Mouse (Mus musculus) neural tube, embryonic 14.5 days (tissue): ENCODE measurements at regions not wholly inside any gene's neighbourhood (a gene's known extent, or its start where the extent isn't known, plus 50 kb on each side); places are given as distances from the start of the nearest gene placed in this dataset.

Source experiments
- ATAC-seq: fragments of 200-750 bp; cut with Nextera tagmentation; 2 replicates; pipeline ENCODE4 v1.8.0; 2017; ENCODE audit warnings: low read depth, mild to moderate bottlenecking, moderate TSS enrichment, moderate library complexity
- H3K27ac ChIP-seq: fragments of 300-500 bp; sonication (generic); 2 replicates; pipeline ENCODE4 v1.5.1; 2014; ENCODE audit warnings: low read depth, mild to moderate bottlenecking, control low read depth, low read length, moderate library complexity, mixed read lengths
- H3K27me3 ChIP-seq: fragments of 300-500 bp; sonication (generic); 2 replicates; pipeline ENCODE4 v1.6.1; 2014; ENCODE audit warnings: low read length; ENCODE audit not compliant: control insufficient read depth, insufficient read depth
- H3K36me3 ChIP-seq: fragments of 300-500 bp; sonication (generic); 2 replicates; pipeline ENCODE4 v1.6.1; 2014; ENCODE audit warnings: low read length, mixed read lengths; ENCODE audit not compliant: control insufficient read depth, insufficient read depth
- H3K4me1 ChIP-seq: fragments of 300-500 bp; sonication (generic); 2 replicates; pipeline ENCODE4 v1.6.1; 2014; ENCODE audit warnings: low read length; ENCODE audit not compliant: control insufficient read depth, insufficient read depth
- H3K4me2 ChIP-seq: fragments of 300-500 bp; sonication (generic); 2 replicates; pipeline ENCODE4 v1.6.1; 2014; ENCODE audit warnings: mild to moderate bottlenecking, low read depth, low read length, control low read depth
- H3K4me3 ChIP-seq: fragments of 300-500 bp; sonication (generic); 2 replicates; pipeline ENCODE4 v1.5.1; 2014; ENCODE audit warnings: low read depth, low read length, control low read depth, mixed read lengths
- H3K9ac ChIP-seq: fragments of 300-500 bp; sonication (generic); replicated peaks from 2 replicates; pipeline ENCODE4 v1.6.1; 2014; ENCODE audit warnings: low read depth, mild to moderate bottlenecking, control low read depth, low read length, mixed read lengths
- H3K9me3 ChIP-seq: fragments of 300-500 bp; sonication (generic); 2 replicates; pipeline ENCODE4 v1.6.1; 2016; ENCODE audit warnings: low read length; ENCODE audit not compliant: control insufficient read depth
- WGBS: fragments of 180-500 bp; shearing (Covaris S2); extraction: QIAGEN DNeasy Blood & Tissue Kit; methylation state at CpG from one replicate; pipeline ENCODE4 v1.1.7; 2014; 5-methylcytosine and 5-hydroxymethylcytosine counted together

- Histone ChIP-seq H3K36me3 (no peaks in the 10 kb centered on the region), H3K4me2 (no peak overlapping the region), H3K4me1 (peaks cover 33% of the 10 kb centered on the region), H3K27me3 (no peaks in the 10 kb centered on the region; the same call in 1 of the 2 replicates), H3K27ac (no peak overlapping the region), H3K9ac (no peak overlapping the region), H3K4me3 (no peak overlapping the region), H3K9me3 (no peaks in the 10 kb centered on the region)
- WGBS, result 12% methylated on average over 12 of the region's 12 CpGs
- no peak for ATAC-seq
Measured at GRCm38 (mm10) chr5:111578977-111579727, 154.6 kb upstream of the Gm26897 start.

- Histone ChIP-seq H3K4me1 (peaks cover 33% of the 10 kb centered on the region), H3K27ac (peak overlapping the region; percentile 73), H3K4me3 (peak overlapping the region; percentile 15), H3K9me3 (no peaks in the 10 kb centered on the region), H3K27me3 (no peaks in the 10 kb centered on the region), H3K36me3 (no peaks in the 10 kb centered on the region), H3K4me2 (peak overlapping the region; percentile 56), H3K9ac (peak overlapping the region; percentile 37)
- 2% methylated on average over 31 of the region's 31 CpGs for WGBS
- peak; percentile 55 for ATAC-seq
Measured at GRCm38 (mm10) chr5:111580870-111581771, 152.6 kb upstream of the Gm26897 start.

GRCm38 (mm10) chr5:111582004-111582403 lies 151.7 kb upstream of the Gm26897 start:
- Histone ChIP-seq H3K4me3 (no peak overlapping the region), H3K27me3 (no peaks in the 10 kb centered on the region), H3K4me2 (peak overlapping the region; percentile 56), H3K36me3 (no peaks in the 10 kb centered on the region), H3K4me1 (peaks cover 33% of the 10 kb centered on the region), H3K9me3 (no peaks in the 10 kb centered on the region), H3K27ac (peak overlapping the region; percentile 73), H3K9ac (peak overlapping the region; percentile 37; the same call in 1 of the 2 replicates)
- no peak for ATAC-seq
- 23% methylated on average over 9 of the region's 9 CpGs for WGBS

DNA sequence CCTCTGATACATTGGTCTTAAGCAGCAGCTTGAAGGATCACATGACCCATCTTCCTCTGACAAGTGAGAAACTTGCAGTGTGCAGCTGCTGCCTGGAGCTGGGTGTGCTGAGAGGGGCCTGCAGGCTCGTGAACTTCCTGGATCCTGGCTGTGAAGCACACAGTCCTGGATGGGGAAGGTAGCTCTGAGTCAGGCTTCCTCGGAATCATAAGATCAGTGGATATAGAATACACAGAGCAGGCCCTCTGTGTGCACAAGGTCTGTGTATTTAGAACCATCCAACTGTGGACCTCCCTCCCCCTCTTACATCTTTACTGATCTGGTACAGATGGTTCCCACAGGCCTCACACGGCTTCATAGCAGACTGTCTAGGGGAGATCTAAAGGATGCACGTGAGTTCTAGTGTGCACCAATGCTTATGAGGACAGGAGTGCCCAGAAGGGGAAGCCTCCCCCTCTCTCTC lies 143.1 kb upstream of the Gm26897 start:
- H3K9ac ChIP-seq, result no peak overlapping the region
- H3K9me3 ChIP-seq, result no peaks in the 10 kb centered on the region
- H3K27ac ChIP-seq, result 0 out of 2 replicates have a peak overlapping the region, but pooled peaks have one; percentile 10
- H3K4me3 ChIP-seq, result no peak overlapping the region
- no peaks in the 10 kb centered on the region for H3K36me3 ChIP-seq
- 19% methylated on average over 4 of the region's 4 CpGs for WGBS
- peaks cover 14% of the 10 kb centered on the region; the same call in 1 of the 2 replicates for H3K4me1 ChIP-seq
- no peak overlapping the region for H3K4me2 ChIP-seq
- ATAC-seq, result no peak
- no peaks in the 10 kb centered on the region for H3K27me3 ChIP-seq

- Histone ChIP-seq H3K4me1 (peaks cover 14% of the 10 kb centered on the region; the same call in 1 of the 2 replicates), H3K9me3 (no peaks in the 10 kb centered on the region), H3K4me2 (no peak overlapping the region), H3K27ac (no peak overlapping the region), H3K36me3 (no peaks in the 10 kb centered on the region), H3K9ac (no peak overlapping the region), H3K27me3 (no peaks in the 10 kb centered on the region), H3K4me3 (no peak overlapping the region)
- ATAC-seq, result no peak
- 77% methylated on average over 4 of the region's 4 CpGs for WGBS
Measured at GRCm38 (mm10) chr5:111592807-111593206, 140.9 kb upstream of the Gm26897 start.

DNA sequence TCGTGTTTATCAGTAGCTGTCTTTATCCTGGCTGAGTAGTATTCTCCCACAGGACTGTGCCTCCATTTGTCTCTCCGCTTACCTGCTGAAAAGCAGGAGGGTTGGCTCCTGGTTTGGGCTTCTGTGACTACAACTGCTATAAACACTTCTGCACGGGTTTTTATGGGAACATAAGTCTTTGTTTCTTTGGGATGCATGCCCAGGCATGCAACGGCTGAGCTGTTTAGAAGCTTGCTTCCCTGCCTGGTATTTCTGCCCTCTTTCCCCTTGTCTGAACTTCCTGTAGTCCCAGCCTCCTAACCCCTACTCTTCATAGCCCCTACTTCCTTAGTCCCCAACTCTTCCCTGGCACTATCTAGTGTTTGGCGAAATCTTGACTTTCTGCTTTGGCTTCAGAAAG lies 139.6 kb upstream of the Gm26897 start:
- no peak for ATAC-seq
- WGBS, result 75% methylated on average over 5 of the region's 5 CpGs
- Histone ChIP-seq H3K4me1 (peaks cover 14% of the 10 kb centered on the region; the same call in 1 of the 2 replicates), H3K9me3 (no peaks in the 10 kb centered on the region), H3K36me3 (no peaks in the 10 kb centered on the region), H3K9ac (no peak overlapping the region), H3K27ac (no peak overlapping the region), H3K4me2 (no peak overlapping the region), H3K27me3 (no peaks in the 10 kb centered on the region), H3K4me3 (no peak overlapping the region)

GRCm38 (mm10) chr5:111595438-111595837 lies 138.3 kb upstream of the Gm26897 start:
- WGBS, result 20% methylated on average over 12 of the region's 12 CpGs
- H3K4me1 ChIP-seq, result peaks cover 11% of the 10 kb centered on the region; the same call in 1 of the 2 replicates
- no peak overlapping the region for H3K4me2 ChIP-seq
- ATAC-seq, result peak; percentile 67
- H3K9me3 ChIP-seq, result no peaks in the 10 kb centered on the region
- no peaks in the 10 kb centered on the region for H3K36me3 ChIP-seq
- H3K27me3 ChIP-seq, result no peaks in the 10 kb centered on the region
- no peak overlapping the region for H3K4me3 ChIP-seq
- peak overlapping the region; percentile 34; the same call in 1 of the 2 replicates for H3K9ac ChIP-seq
- no peak overlapping the region for H3K27ac ChIP-seq

DNA sequence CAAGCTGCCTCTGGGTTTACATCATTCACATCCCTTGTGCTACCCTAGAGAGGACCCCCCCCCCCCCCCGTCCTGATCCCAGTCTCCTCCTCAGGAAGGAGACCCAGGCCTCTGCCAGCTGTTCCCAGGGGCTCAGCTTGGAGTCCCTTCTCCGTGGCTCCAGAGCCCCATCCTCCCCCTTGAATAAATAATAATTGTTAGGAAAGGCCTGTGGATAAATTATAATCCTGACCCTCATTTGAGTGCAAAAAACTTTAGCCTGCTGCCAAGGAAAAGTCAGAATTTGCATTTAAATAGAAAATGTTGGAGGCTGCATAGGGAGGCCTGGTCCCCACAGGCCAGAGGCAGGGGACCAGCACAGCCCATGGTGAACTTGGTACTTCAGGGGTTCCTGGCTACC lies 136.0 kb upstream of the Gm26897 start:
- WGBS, result 24% methylated on average over 2 of the region's 2 CpGs
- Histone ChIP-seq H3K27me3 (no peaks in the 10 kb centered on the region), H3K9ac (no peak overlapping the region), H3K27ac (no peak overlapping the region), H3K9me3 (no peaks in the 10 kb centered on the region), H3K36me3 (no peaks in the 10 kb centered on the region), H3K4me3 (no peak overlapping the region), H3K4me2 (no peak overlapping the region), H3K4me1 (peaks cover 8% of the 10 kb centered on the region; the same call in 1 of the 2 replicates)
- no peak for ATAC-seq
